Mouse (Mus musculus): ENCODE measurements around the gene Tmem120a. TPM values are rescaled to one million over a fixed set of nuclear protein-coding genes. Genes with fewer than 3 reads are reported as not detected.

The Tmem120a gene
- polyA plus RNA-seq, 1 experiment from 2014 or later = 38.6 TPM

- no peaks in the 10 kb centered on the region for H3K27me3 ChIP-seq (ENCODE audit: insufficient read depth, low read length)
- H3K4me1 ChIP-seq (ENCODE audit: insufficient read depth) = peaks cover 6% of the 10 kb centered on the region; the same call in 1 of the 2 replicates
- no peak overlapping the region for H3K4me3 ChIP-seq (ENCODE audit: low read depth, low read length)
- DNase-seq (no peak), ATAC-seq (ENCODE audit: insufficient read depth) (no peak)
- no peak for TF ChIP-seq CTCF (IDR thresholded peaks at IDR 0.05; ENCODE audit: low read depth)
- 82% methylated on average over 13 of the region's 13 CpGs for WGBS
- no peak overlapping the region for H3K27ac ChIP-seq (ENCODE audit: low read depth)
- H3K4me2 ChIP-seq = no peak overlapping the region
- H3K9ac ChIP-seq = no peak overlapping the region
- H3K36me3 ChIP-seq (ENCODE audit: insufficient read depth) = peaks cover 16% of the 10 kb centered on the region; the same call in 1 of the 2 replicates
- no peaks in the 10 kb centered on the region for H3K9me3 ChIP-seq (ENCODE audit: low read depth, low read length)
Observed at GRCm38 (mm10) chr5:135711582-135712355, 32.5 kb downstream of the Tmem120a start.

GRCm38 (mm10) chr5:135710599-135711214 is 33.5 kb downstream of the Tmem120a start:
- DNase-seq (no peak), ATAC-seq (ENCODE audit: insufficient read depth) (no peak)
- no peak overlapping the region for H3K9ac ChIP-seq
- no peak overlapping the region for H3K27ac ChIP-seq (ENCODE audit: low read depth)
- no peak overlapping the region for H3K4me2 ChIP-seq
- no peak overlapping the region for H3K4me3 ChIP-seq (ENCODE audit: low read depth, low read length)
- peaks cover 6% of the 10 kb centered on the region; the same call in 1 of the 2 replicates for H3K4me1 ChIP-seq (ENCODE audit: insufficient read depth)
- peaks cover 13% of the 10 kb centered on the region; the same call in 1 of the 2 replicates for H3K36me3 ChIP-seq (ENCODE audit: insufficient read depth)
- H3K27me3 ChIP-seq (ENCODE audit: insufficient read depth, low read length) = no peaks in the 10 kb centered on the region
- H3K9me3 ChIP-seq (ENCODE audit: low read depth, low read length) = no peaks in the 10 kb centered on the region
- 82% methylated on average over 7 of the region's 7 CpGs for WGBS
- no peak for TF ChIP-seq CTCF (IDR thresholded peaks at IDR 0.05; ENCODE audit: low read depth)

GRCm38 (mm10) chr5:135709716-135710115 is 34.5 kb downstream of the Tmem120a start:
- H3K9me3 ChIP-seq (ENCODE audit: low read depth, low read length) = no peaks in the 10 kb centered on the region
- H3K4me1 ChIP-seq (ENCODE audit: insufficient read depth) = peaks cover 6% of the 10 kb centered on the region; the same call in 1 of the 2 replicates
- H3K27ac ChIP-seq (ENCODE audit: low read depth) = no peak overlapping the region
- no peak overlapping the region for H3K4me2 ChIP-seq
- no peak overlapping the region for H3K9ac ChIP-seq
- H3K36me3 ChIP-seq (ENCODE audit: insufficient read depth) = peaks cover 11% of the 10 kb centered on the region; the same call in 1 of the 2 replicates
- TF ChIP-seq CTCF (IDR thresholded peaks at IDR 0.05; ENCODE audit: low read depth) = no peak
- DNase-seq = no peak
- ATAC-seq (ENCODE audit: insufficient read depth) = no peak
- H3K4me3 ChIP-seq (ENCODE audit: low read depth, low read length) = no peak overlapping the region
- WGBS = 90% methylated on average over 5 of the region's 5 CpGs
- no peaks in the 10 kb centered on the region for H3K27me3 ChIP-seq (ENCODE audit: insufficient read depth, low read length)

GRCm38 (mm10) chr5:135707855-135708254 is 36.4 kb downstream of the Tmem120a start:
- Histone ChIP-seq H3K27ac (ENCODE audit: low read depth) (no peak overlapping the region), H3K36me3 (ENCODE audit: insufficient read depth) (peaks cover 11% of the 10 kb centered on the region; the same call in 1 of the 2 replicates), H3K4me2 (no peak overlapping the region), H3K4me3 (ENCODE audit: low read depth, low read length) (no peak overlapping the region), H3K9me3 (ENCODE audit: low read depth, low read length) (no peaks in the 10 kb centered on the region), H3K27me3 (ENCODE audit: insufficient read depth, low read length) (no peaks in the 10 kb centered on the region), H3K9ac (no peak overlapping the region), H3K4me1 (ENCODE audit: insufficient read depth) (no peaks in the 10 kb centered on the region)
- TF ChIP-seq CTCF (IDR thresholded peaks at IDR 0.05; ENCODE audit: low read depth) = no peak
- no peak for ATAC-seq (ENCODE audit: insufficient read depth)
- DNase-seq = no peak
- 50% methylated on average over 1 of the region's 1 CpGs for WGBS

GRCm38 (mm10) chr5:135707039-135707438 is 37.2 kb downstream of the Tmem120a start:
- Histone ChIP-seq H3K36me3 (ENCODE audit: insufficient read depth) (peaks cover 12% of the 10 kb centered on the region; the same call in 1 of the 2 replicates), H3K9ac (no peak overlapping the region), H3K27me3 (ENCODE audit: insufficient read depth, low read length) (no peaks in the 10 kb centered on the region), H3K27ac (ENCODE audit: low read depth) (no peak overlapping the region), H3K9me3 (ENCODE audit: low read depth, low read length) (no peaks in the 10 kb centered on the region), H3K4me2 (no peak overlapping the region), H3K4me1 (ENCODE audit: insufficient read depth) (no peaks in the 10 kb centered on the region), H3K4me3 (ENCODE audit: low read depth, low read length) (no peak overlapping the region)
- 93% methylated on average over 13 of the region's 13 CpGs for WGBS
- DNase-seq (no peak), ATAC-seq (ENCODE audit: insufficient read depth) (no peak)
- TF ChIP-seq CTCF (IDR thresholded peaks at IDR 0.05; ENCODE audit: low read depth) = no peak

DNA sequence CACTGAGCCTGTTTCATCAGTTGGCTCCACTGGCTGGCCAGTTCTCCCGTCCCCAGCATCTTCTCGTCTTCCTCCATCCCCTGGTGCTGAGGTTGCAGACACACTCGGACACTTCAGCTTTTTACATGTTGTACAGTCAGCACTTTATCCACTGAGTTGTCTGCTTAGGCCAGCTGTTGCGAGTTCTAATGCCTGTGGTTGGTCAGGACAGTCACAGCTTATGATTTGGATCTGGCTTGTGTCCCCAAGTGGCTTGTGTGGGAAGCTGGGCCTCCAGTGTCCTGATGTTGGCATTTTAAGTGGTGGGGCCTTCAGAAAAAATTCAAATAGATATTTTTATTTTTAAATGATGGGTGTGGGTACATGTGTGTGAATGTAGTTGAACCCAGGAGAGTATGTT is 38.9 kb downstream of the Tmem120a start:
- no peak overlapping the region for H3K4me3 ChIP-seq (ENCODE audit: low read depth, low read length)
- WGBS = 86% methylated on average over 4 of the region's 4 CpGs
- H3K36me3 ChIP-seq (ENCODE audit: insufficient read depth) = peaks cover 19% of the 10 kb centered on the region; the same call in 1 of the 2 replicates
- H3K27ac ChIP-seq (ENCODE audit: low read depth) = no peak overlapping the region
- H3K27me3 ChIP-seq (ENCODE audit: insufficient read depth, low read length) = no peaks in the 10 kb centered on the region
- H3K9ac ChIP-seq = no peak overlapping the region
- no peak for ATAC-seq (ENCODE audit: insufficient read depth)
- no peaks in the 10 kb centered on the region for H3K9me3 ChIP-seq (ENCODE audit: low read depth, low read length)
- H3K4me1 ChIP-seq (ENCODE audit: insufficient read depth) = no peaks in the 10 kb centered on the region
- no peak overlapping the region for H3K4me2 ChIP-seq
- no peak for TF ChIP-seq CTCF (IDR thresholded peaks at IDR 0.05; ENCODE audit: low read depth)
- DNase-seq = no peak

DNA sequence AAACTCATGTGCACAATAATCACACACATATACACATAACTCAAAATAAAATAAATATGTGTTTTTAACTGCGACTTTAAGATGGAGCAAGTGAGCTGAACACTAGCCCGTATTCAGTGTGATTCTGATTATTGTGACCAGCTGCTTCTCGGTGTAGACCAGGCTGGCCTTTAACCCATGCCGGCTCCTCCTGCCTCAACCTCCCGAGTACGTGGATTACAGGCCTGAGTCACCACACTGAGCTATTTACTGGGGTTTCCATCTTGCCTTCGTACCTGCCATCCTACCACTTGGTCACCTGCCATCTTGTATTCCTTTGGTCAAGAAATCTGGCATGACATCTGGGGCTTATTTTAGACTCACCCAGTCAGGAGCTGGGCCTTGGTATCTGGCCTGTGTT is 40.8 kb downstream of the Tmem120a start:
- Histone ChIP-seq H3K4me3 (ENCODE audit: low read depth, low read length) (no peak overlapping the region), H3K36me3 (ENCODE audit: insufficient read depth) (peaks cover 13% of the 10 kb centered on the region; the same call in 1 of the 2 replicates), H3K27me3 (ENCODE audit: insufficient read depth, low read length) (no peaks in the 10 kb centered on the region), H3K27ac (ENCODE audit: low read depth) (no peak overlapping the region), H3K4me1 (ENCODE audit: insufficient read depth) (no peaks in the 10 kb centered on the region), H3K9me3 (ENCODE audit: low read depth, low read length) (no peaks in the 10 kb centered on the region), H3K9ac (no peak overlapping the region), H3K4me2 (no peak overlapping the region)
- WGBS = 94% methylated on average over 7 of the region's 7 CpGs
- DNase-seq = no peak
- no peak for TF ChIP-seq CTCF (IDR thresholded peaks at IDR 0.05; ENCODE audit: low read depth)
- ATAC-seq (ENCODE audit: insufficient read depth) = no peak

Measured in lung, embryonic 14.5 days (tissue).